Mouse (Mus musculus): ENCODE results near the gene Lrp4.
A peak's percentile ranks its signal among the peaks of the same experiment; 100 is the strongest.
"Not testable (repeated sequence)": the region's sequence is repeated elsewhere in the genome, so short reads cannot be mapped to it uniquely, and the experiment has no call there.

The Lrp4 gene

DNA sequence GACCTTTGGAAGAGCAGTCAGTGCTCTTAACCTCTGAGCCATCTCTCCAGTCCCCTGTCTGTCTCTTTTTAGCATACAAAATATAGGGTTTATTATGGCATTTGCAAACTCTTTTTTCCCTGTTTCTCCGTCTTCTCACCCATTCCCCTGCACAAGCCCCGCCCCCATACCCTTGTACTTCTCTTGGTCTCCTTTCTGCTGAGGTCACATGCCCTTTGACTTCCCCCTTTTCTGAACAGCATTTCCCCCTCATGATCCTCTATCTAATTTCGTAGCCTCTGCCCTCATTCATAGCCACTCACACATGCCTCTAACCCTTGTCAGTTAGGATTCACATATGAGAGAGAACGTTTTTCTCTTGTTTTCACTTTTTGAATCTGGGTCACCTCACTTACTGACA is 27.4 kb downstream of the Lrp4 start:
- no peak for DNase-seq (ENCODE audit: extremely low spot score)

DNA sequence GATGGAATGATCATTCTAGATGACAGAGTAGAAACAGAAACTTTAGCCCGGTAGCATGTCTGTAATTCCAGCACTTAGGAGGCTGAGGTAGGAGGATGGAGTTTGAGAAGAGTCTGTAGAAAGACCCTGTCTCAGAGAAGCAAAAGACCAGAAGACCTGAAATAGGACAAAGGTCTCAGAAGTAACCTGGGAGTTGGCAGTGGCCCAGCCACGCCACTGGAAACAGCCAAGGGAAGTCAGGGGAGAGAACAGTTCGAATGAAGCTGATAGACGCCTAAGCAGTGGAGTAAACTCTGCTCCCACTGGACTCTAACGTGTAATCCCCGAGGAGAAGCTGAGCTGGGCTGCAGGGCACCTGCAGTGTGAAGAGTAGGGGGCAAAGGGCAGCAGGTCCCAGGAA is 27.9 kb downstream of the Lrp4 start:
- no peak for DNase-seq (ENCODE audit: extremely low spot score)

- not testable (repeated sequence) for DNase-seq (ENCODE audit: extremely low spot score)
Measured at GRCm38 (mm10) chr2:91487295-91487694, 30.0 kb downstream of the Lrp4 start.

DNA sequence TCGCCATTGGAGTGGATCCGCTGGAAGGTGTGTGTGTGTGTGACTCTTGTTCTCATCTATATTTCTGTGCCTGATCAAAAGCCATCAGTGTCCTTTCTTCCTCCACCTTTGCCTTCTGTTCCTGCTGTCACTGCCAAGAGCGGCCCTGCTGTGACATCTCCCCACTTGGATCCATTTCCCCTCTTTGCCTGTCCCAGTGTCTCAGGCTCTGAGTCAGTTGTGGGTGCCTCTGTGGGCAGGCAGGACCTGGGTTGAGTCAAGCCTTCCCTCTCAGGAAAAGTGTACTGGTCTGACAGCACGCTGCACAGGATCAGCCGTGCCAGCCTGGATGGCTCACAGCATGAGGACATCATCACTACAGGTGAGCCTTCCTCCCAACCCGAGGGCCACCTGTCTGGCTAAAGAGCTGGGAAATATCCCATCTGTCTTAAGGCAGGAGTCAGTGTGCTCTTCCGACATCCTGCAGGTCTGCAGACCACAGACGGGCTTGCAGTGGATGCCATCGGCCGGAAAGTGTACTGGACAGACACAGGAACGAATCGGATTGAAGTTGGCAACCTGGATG is 34.8 kb downstream of the Lrp4 start:
- no peak for DNase-seq (ENCODE audit: extremely low spot score)

- no peak for DNase-seq (ENCODE audit: extremely low spot score)
Measured at GRCm38 (mm10) chr2:91493981-91494380, 36.7 kb downstream of the Lrp4 start.

DNA sequence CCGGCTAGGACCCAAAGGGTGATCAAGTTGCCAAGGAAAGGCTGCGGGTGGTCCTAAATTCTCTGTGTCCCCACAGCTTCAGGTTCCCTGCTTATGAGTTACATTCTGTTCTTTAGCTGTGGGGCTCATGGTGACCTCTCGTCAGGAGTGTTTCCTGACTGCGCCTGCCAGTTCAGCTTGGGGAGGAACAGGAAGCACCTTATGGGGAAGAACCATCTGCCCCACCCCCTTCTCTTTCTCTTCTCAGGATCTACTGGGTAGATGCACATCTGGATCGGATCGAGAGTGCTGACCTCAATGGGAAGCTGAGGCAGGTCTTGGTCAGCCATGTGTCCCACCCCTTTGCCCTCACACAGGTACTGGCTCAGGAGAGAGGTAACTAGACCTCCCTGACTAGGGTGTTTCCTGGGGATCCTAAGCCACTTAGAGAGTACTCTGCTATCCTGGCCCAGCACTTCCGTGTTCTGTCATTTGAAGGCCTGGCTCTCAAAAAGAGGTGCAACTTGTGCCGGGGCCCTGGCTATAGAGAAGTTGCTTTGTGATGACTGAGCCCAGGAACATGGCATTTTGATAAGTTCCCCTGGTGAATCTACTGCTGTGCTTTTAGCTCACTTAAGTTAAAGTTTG is 40.9 kb downstream of the Lrp4 start:
- DNase-seq (ENCODE audit: extremely low spot score), result no peak

DNA sequence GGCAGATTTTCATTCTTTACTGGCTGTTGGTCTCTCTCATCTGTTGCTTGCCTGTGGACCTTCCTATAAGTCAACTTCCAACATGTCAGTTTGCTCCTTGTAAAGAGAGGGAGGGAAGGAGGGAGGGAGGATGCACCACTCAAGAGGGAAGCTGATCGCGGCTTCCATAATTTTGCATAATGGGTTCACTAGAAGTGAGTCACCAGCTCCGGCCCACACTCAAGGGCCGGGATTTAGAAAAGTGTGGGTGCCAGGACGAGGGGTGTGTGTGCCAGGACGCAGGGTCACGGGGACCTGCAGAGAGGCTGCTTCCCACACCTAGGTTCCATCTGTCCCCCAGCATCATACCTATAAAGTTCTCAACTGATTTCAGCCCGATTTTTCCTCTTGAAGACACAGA is 50.8 kb downstream of the Lrp4 start:
- DNase-seq (ENCODE audit: extremely low spot score), result no peak

- DNase-seq (ENCODE audit: extremely low spot score), result peak; percentile 20
Measured at GRCm38 (mm10) chr2:91517186-91517585, 59.9 kb downstream of the Lrp4 start.

- peak; percentile 95 for DNase-seq (ENCODE audit: extremely low spot score)
Measured at GRCm38 (mm10) chr2:91526294-91527146, 69.2 kb downstream of the Lrp4 start, which contains the start of gene Ckap5. TSS of gene Ckap5 (plus strand) at chr2:91526762.

GRCm38 (mm10) chr2:91527147-91527486 is 69.8 kb downstream of the Lrp4 start:
- DNase-seq (ENCODE audit: extremely low spot score), result no peak

DNA sequence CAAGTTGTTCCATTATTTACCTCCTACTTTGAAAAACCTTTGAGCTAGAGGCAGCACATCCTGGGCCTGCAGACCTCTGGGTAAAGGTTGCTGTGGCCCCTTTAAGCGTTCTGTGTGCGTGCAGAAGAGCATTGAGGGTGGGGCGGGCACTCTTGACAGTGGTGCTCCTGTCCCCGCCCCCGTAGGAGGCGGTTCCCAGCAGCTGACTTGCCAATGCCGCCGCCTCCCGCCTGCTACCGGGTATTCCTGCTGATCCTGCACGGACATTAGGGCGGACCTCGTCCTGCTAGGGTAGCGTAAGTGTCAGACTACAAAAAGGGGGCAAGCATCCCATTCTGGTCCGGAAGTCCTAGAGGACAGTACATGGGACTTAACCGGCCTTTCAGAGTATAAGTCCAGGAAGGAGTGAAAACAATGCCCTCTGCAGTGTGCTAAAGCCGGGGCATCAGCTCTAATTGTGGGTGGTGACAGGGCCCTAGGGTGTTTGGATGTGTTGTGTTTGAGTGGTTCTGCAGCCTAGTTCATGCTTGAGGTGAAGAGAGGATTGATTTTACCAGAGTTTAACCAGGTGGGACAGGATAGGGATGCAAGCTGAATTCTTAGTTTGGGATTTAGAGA is 80.4 kb downstream of the Lrp4 start:
- DNase-seq (ENCODE audit: extremely low spot score), result peak; percentile 80

Data from embryo, embryonic 9.5 days (tissue).